Mouse (Mus musculus) T-cell, adult 2 months (primary cell): ENCODE results near the gene Dqx1.

Source experiments
- DNase-seq: peaks from one replicate; pipeline ENCODE4 v3.0.0; 2022; ENCODE audit warnings: low spot score

Dqx1 gene

GRCm38 (mm10) chr6:83057790-83058189, at the start of gene Dqx1:
TSS of gene Dqx1 (plus strand) at chr6:83057844.
- DNase-seq: no peak

DNA sequence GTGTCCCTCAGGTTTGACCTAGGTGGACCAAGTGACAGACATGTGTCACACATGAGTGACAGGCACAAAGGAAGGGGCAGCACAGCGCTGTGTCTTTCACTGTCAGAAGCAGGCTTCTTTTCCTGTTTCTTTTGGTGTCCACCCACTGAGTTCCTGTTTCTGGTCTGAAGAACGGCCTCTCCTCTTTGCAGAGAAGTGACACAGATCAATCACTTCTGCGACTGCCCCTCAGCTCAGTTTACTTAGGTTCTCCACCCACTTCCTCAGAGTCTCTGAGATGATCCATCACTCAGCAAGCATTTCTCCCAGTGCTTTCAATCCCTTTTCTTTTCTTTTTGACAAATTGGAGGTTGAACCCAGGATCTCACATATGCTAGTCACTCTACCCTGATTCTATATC, 49.0 kb upstream of the Dqx1 start:
- no peak for DNase-seq

DNA sequence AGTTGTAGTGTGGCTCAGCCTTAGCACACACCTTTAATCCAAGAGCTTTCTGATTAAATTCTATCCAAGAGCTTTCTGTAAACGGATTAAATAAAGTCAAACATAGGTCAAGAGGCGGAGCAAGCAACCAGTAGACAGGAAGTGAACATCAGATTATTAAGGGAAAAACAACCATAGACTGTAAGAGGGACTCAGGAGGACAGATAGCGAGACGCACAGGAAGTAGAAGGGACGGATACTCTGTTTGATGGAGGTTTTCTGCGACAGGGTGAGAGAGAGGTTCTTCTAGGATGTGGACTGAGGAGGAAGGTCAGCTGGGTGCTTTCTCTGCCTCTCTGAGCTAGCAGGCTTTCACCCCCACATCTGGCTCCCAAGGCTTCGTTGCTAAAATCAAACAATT, 47.6 kb upstream of the Dqx1 start:
- peak; percentile 67 for DNase-seq

DNA sequence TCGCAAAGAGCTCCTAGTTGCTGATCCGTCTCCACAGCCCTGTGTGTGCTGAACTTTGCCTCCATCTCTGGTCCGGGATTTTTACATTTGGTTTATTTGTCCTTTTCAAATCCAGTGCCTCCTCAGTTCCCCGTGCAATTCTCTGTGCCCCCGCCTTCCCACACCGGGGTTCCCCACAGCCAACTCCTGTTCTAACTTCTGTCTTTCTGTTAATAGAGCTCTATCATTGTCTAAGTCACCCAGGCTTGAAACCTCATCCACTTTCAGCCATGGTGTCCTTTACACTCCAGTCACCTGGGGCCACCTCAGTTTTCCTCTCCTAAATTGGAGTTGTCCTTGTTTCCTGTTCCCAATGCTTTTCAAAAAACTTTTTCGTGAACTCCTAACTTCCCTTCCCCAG, 46.4 kb upstream of the Dqx1 start:
- no peak for DNase-seq

DNA sequence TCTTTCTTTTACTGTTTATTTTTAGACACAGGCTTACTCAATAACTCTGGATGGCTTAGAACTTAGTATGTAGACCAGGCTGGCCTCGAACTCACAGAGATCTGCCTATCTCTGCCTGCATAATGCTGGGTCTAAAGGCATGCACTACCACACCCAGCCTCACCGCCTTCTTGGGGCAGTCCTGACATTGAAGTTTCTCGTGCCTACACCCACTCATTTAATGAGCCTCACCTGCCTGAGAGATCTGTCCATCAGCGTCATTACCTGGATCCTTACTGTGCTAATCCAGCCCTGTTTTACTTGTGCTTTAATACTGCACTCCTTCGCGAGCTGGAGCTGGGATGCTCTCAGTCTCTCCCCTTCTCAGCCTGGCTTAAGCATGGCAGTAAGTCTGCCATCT, 45.9 kb upstream of the Dqx1 start:
- no peak for DNase-seq

- DNase-seq: peak; percentile 61
Measured at GRCm38 (mm10) chr6:83013444-83013843, 44.2 kb upstream of the Dqx1 start.

DNA sequence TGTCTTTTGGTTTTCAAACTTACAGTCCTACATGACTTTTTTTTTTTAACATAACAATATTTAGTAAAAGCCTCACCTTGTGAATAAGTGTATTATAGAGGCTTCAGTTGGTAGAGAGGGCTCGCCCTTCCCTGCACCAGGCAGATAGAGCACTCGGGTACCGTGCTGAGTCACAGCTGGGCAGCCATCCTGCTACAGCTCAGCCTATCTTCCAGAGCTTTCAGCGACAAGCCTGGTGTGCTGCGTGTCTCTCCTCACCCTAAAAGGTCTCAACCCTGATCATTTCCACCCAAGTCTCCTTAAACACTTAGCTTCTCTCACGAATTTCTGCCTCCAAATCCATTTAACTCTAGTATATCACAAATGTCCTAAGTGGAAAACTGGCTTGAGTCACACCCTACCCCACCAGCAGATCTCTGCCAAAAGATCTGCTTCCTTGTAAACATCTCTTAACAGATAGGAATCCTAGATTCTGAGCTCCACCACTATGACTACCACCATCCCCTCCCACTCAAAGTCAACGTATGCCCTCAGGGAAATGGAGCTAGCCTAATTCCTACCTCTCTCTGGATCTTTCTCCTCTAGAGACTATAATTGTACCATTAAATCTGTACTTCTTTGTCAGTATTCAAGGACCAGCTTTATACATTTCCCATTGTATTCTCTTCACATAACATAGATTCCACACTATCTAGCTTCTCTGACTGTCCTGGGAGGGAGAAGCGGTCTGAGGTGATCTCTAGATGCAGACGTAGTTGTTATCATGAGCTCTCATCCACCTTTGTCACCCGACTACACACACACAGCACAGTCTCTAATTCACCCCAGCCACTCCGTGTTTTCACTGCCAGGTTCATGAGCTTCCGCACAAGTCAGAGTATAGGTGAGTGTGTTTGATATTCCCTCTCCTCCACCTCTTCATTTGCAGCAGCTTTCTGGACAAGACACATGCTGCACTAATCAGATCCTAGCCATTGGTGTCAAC, 42.9 kb upstream of the Dqx1 start:
- DNase-seq: no peak

- no peak for DNase-seq
Measured at GRCm38 (mm10) chr6:83015749-83016148, 41.9 kb upstream of the Dqx1 start.

DNA sequence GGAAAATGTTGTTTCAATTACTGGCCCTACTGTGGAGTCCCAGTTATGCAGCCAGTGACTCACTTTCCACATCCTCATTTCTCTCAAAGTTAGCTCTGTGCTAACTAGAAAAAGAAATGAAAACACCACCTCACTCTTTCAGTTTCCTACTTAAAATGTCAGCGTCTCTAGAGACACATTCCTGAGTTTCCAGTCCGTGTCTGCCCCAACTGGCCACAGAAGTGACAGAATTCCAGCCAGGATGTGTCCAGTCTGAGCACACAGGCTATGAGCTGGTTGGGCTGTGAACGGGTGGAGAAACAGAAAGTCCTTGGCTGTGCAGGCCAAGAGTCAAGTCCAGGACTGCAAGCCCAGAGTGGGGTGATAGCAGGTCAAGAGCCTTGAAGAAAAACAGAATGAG, 40.5 kb upstream of the Dqx1 start:
- DNase-seq: no peak

GRCm38 (mm10) chr6:83019044-83019443, 38.6 kb upstream of the Dqx1 start:
- no peak for DNase-seq

GRCm38 (mm10) chr6:83020121-83020520, 37.5 kb upstream of the Dqx1 start:
- no peak for DNase-seq

DNA sequence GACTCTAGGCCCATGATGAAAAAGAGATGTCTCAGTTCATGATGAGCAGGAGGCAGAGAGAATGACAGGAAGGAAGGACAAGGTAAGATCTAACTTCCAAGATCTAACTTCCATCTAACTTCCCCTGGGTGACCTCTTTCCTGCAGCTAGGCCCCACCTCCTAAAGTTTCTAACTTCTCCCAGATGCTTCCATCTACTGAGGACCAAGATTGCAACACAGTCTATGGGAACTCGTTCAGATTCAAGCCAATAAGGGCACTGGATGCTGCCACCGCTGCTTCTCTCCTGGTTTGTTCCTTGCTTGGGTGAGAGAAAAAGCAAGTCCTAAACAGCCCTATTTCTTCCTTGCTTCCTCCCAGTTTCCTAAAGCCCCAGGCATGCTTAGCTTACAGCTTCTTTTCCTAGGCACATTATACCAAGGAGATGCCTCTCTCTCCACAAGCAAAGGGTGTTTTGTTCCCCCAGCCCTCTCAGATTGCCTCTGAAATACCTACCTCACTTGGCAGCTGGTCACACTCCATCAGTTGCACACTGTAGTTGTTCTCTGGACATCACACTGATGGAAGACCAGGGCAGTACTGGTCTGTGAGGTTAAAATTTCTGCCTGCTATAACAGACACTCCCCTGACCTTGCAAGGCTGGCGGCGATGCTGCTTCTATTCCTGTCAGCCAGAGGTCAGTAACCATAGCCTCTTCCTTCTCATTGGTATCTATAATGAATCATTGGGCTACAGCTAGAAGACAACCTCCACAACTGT, 36.6 kb upstream of the Dqx1 start:
- no peak for DNase-seq

- DNase-seq: no peak
Measured at GRCm38 (mm10) chr6:83023008-83023407, 34.6 kb upstream of the Dqx1 start.

- no peak for DNase-seq
Measured at GRCm38 (mm10) chr6:83023786-83024185, 33.9 kb upstream of the Dqx1 start.

GRCm38 (mm10) chr6:83024421-83024820, 33.2 kb upstream of the Dqx1 start:
- no peak for DNase-seq

- DNase-seq: no peak
Measured at GRCm38 (mm10) chr6:83025221-83025620, 32.4 kb upstream of the Dqx1 start.

GRCm38 (mm10) chr6:83027293-83027692, 30.4 kb upstream of the Dqx1 start:
- DNase-seq: no peak

DNA sequence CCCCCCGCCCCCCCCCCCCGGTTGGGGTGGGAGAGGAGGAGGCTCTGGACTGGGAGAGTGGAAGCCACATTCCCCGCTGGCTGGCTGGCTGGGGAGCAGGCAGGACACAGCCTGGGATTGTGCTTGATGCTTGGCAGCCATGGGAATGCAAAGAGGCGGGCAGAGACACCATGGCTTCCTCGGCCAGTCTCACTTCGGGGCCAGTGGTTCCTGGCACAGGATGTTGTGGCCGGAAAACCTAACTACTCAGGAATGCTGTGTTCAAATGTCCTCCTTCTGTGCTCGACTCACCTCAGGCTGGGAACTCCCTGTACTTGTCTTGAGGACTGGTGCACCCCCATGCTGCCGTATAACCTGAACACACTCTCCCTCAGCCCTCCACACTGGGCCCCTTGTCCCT, 29.9 kb upstream of the Dqx1 start:
- DNase-seq: no peak

DNA sequence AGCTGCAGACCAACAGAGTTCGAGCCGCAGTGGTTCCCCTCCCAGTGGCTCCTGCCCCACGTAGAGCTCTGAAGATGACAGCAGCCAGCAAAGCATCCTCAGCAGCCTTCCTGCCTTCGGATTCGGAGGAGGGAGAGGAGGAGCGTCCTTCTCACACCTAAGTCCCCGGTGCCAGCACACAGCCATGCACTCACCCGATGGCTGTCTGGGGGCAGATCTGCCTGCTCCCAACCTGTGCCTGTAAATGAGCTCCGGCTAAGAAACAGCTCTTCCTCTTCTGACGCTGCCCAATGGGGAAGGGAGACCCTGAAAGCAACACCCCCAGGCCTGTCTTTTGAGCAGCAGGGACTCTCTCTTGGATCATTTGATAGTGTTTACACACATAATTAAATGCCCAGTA, 27.9 kb upstream of the Dqx1 start:
- no peak for DNase-seq

DNA sequence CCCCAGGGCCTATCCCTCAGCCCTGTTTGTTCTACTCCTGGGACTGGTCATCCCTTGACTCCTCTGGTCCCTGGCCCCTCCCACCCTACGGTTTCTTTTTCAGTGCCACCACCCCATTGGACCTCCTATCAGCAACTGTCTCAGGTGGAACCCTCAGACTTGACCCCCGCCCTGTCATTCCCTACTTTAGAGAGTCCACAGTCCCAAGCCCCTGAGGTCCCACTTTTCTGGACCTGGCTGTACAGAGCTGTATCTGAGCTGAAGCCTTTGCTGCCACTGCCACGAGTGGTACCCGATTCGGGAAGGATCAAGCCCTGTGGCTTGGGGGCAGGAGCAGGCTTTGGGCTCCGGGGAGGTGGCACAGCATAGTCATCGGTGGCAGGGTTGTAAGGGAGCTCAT, 26.5 kb upstream of the Dqx1 start:
- DNase-seq: no peak

- no peak for DNase-seq
Measured at GRCm38 (mm10) chr6:83031921-83032590, 25.6 kb upstream of the Dqx1 start.

DNA sequence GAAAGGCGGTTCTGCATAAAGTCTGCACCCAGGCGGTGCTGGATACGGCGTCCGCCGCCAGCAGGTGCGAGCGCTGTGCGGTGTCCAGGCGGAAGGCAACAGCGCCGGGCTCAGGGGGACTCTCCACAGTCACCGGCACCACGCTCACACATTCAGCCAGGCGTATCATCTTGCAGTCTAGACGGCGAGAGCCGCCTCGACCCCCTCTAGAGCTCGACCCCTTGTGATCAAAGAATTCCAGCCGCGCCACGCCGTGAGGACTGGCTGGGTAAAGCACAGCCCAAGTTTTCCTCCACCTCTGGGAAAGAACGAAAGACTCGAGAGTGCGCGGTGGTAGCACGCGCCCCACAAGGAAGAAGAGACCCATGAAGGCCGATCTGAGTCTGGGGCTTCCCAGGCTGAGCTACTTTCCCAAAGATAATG, 24.9 kb upstream of the Dqx1 start:
- peak; percentile 41 for DNase-seq
